Mouse (Mus musculus): ENCODE results near the gene BC049715.
"Not testable (repeated sequence)": the region's sequence is repeated elsewhere in the genome, so short reads cannot be mapped to it uniquely, and the experiment has no call there.

Gene BC049715

GRCm38 (mm10) chr6:136848971-136849370, 21.5 kb downstream of the BC049715 start:
- DNase-seq (ENCODE audit: low read depth, low spot score), result no peak

GRCm38 (mm10) chr6:136850267-136850666, 22.8 kb downstream of the BC049715 start:
- DNase-seq (ENCODE audit: low read depth, low spot score), result no peak

- DNase-seq (ENCODE audit: low read depth, low spot score), result no peak
Measured at GRCm38 (mm10) chr6:136852348-136852747, 24.9 kb downstream of the BC049715 start.

- DNase-seq (ENCODE audit: low read depth, low spot score), result no peak
Measured at GRCm38 (mm10) chr6:136852762-136853161, 25.3 kb downstream of the BC049715 start.

GRCm38 (mm10) chr6:136854361-136854781, 26.9 kb downstream of the BC049715 start:
- DNase-seq (ENCODE audit: low read depth, low spot score), result no peak

GRCm38 (mm10) chr6:136855183-136855582, 27.8 kb downstream of the BC049715 start:
- no peak for DNase-seq (ENCODE audit: low read depth, low spot score)

GRCm38 (mm10) chr6:136856071-136856636, 28.7 kb downstream of the BC049715 start:
- DNase-seq (ENCODE audit: low read depth, low spot score), result no peak

GRCm38 (mm10) chr6:136857186-136857872, 29.9 kb downstream of the BC049715 start, which contains the start of gene Art4:
Art4 (minus strand) TSS chr6:136857733.
- DNase-seq (ENCODE audit: low read depth, low spot score), result no peak

DNA sequence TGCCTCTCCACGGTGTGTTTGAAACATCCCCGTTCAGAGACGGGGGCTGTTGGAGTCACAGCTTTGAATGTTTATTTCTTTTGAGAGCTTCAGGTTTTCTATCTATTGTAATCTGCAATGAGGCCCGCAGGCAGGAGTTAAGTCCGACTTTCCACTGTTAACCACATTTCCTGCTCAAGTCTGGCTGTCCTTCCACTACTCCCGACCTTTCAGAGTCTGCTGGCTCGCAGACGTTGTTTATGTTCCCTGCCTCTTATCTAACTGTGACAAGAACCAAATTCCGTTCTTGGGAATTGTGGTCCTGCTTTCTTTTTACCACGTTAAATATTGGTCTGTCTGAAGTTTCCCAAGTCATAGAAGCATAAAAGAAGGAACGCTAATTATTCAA, 30.4 kb downstream of the BC049715 start:
- no peak for DNase-seq (ENCODE audit: low read depth, low spot score)

- no peak for DNase-seq (ENCODE audit: low read depth, low spot score)
Measured at GRCm38 (mm10) chr6:136858420-136858819, 31.0 kb downstream of the BC049715 start.

DNA sequence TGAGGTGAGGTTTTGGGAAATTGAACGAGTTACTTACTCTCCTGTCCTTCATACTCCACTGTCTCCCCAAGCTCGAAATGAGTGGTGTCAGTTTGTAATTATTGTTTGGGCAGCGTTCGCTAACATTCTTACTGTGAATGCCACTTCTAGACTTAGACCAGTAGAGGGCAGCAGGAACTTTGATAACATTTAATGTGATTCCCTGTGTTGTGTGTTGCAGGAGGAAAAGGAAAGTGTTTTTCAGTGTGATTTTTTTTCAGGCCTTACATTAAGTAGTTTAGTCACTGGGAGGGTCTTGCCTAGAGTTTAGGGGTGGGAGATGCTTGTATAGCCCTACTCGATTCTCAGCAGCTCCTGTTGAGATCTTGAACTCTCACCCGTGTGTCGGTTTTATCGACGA, 33.6 kb downstream of the BC049715 start:
- DNase-seq (ENCODE audit: low read depth, low spot score), result peak; percentile 29

GRCm38 (mm10) chr6:136865360-136865759, 37.9 kb downstream of the BC049715 start:
- DNase-seq (ENCODE audit: low read depth, low spot score), result no peak

GRCm38 (mm10) chr6:136866150-136866549, 38.7 kb downstream of the BC049715 start:
- no peak for DNase-seq (ENCODE audit: low read depth, low spot score)

DNA sequence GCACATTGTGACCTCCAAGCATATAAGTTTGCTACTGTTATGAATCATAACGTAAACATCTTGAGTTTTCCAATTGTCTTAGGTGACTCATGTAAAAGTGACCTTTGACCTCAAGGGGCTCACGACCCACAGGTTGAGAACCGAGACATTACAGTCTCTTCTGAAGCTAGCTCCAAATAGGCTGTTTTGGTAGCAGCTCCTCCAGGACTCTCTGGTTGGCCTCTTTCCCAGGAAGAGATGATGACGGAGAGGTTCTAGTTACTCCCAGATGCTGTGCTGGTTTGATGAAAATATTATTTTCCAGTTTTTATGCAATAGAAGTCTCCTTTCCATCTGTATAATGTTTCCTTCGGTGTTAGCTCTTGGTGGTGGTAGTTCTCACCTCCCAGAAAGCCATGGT, 41.5 kb downstream of the BC049715 start:
- DNase-seq (ENCODE audit: low read depth, low spot score), result no peak

DNA sequence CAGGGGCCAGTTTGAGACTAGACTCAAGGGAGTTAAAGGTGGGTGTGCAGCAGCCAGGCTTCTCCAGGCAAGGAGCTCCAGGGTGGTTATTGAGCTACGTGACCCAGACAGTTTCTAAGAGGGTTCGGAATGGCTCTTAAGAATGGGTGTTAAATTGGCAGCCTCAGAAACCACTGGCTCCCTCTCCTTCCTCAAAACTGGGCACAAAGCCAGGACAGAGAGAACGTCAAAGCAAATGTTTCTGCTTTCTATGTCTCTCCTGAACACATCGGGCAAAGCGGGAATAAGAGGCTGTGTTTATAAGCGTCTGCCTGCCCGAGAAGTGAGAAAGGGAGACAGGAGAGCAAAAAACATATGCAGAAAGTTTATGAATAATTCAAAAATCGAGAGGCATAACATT, 47.2 kb downstream of the BC049715 start:
- DNase-seq (ENCODE audit: low read depth, low spot score), result no peak

- no peak for DNase-seq (ENCODE audit: low read depth, low spot score)
Measured at GRCm38 (mm10) chr6:136875670-136876069, 48.2 kb downstream of the BC049715 start, which contains the start of gene Mgp. Mgp (minus strand) TSS chr6:136875823.

GRCm38 (mm10) chr6:136881678-136882077, 54.3 kb downstream of the BC049715 start:
- DNase-seq (ENCODE audit: low read depth, low spot score), result no peak

DNA sequence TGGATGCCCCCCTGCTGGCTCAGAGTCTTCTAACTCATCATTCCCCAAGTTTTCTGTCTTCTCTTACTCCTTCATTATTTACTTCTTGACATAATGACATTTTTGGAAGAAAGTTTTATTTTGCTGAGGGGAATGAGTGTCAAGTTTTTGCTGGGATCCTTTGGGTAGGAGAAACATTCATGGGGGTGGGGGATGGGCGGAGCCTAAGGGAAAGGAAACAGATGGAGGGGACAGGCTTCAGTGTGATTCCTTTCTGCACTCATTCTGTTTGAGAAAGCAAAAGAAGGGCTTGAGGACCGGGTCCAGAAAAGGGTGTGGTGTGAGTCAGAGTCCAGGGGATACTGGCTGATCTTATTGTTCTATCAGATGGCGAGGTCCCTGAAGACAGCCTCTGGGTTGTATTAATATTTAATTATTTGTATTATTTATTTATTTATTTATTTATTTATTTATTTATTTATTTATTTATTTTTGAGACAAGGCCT, 56.0 kb downstream of the BC049715 start:
- DNase-seq (ENCODE audit: low read depth, low spot score), result no peak

- DNase-seq (ENCODE audit: low read depth, low spot score), result no peak
Measured at GRCm38 (mm10) chr6:136883961-136884360, 56.5 kb downstream of the BC049715 start.

DNA sequence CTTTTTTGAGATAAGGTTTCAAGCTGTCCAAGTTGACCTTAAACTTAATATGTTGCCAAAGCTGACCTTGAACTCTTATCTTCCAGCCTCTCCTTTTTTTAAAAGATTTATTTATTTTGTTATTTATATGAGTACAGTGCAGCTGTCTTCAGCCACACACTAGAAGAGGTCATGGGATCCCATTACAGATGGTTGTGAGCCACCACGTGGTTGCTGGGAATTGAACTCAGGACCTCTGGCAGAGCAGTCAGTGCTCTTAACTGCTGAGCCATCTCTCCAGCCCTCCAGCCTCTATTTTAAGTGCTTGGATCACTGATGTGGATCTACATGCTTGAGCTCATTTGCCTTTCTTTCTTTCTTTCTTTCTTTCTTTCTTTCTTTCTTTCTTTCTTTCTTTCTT, 57.3 kb downstream of the BC049715 start:
- DNase-seq (ENCODE audit: low read depth, low spot score), result not testable (repeated sequence)

GRCm38 (mm10) chr6:136887854-136888253, 60.4 kb downstream of the BC049715 start:
- DNase-seq (ENCODE audit: low read depth, low spot score), result no peak

DNA sequence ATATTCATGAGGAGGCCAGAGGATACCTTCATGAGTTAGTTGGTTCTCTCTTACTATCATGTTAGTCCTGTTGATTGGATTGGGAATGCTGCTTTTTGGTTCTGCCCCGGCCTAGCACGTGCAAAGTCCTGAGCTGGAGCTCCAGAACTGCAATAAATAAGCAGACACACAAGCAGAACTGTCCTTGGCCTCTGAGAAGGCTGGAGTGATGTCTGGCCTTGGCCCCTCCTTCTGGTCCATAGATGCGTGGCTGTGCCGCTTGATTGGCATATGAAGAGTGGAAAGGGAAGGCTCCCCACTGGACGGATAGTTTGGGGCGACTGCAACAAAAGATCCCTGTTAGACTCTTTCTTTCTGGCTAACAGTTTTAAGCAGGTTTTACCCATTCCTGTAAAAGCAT, 61.6 kb downstream of the BC049715 start:
- DNase-seq (ENCODE audit: low read depth, low spot score), result no peak

- DNase-seq (ENCODE audit: low read depth, low spot score), result no peak
Measured at GRCm38 (mm10) chr6:136889554-136889953, 62.1 kb downstream of the BC049715 start.
